Mouse (Mus musculus): ENCODE measurements at regions not wholly inside any gene's neighbourhood (a gene's known extent, or its start where the extent isn't known, plus 50 kb on each side); places are given as distances from the start of the nearest gene placed in this dataset.

- Histone ChIP-seq H3K79me2 (replicated peaks; ENCODE audit: control insufficient read depth, insufficient read depth, low read length) (no peaks in the 10 kb centered on the region), H3K4me1 (ENCODE audit: control insufficient read depth, insufficient read depth, low read length) (no peaks in the 10 kb centered on the region), H3K36me3 (ENCODE audit: control insufficient read depth, insufficient read depth, low read length) (no peaks in the 10 kb centered on the region), H3K27ac (no peak overlapping the region), H3K27me3 (ENCODE audit: control insufficient read depth, insufficient read depth, low read length) (peaks cover 5% of the 10 kb centered on the region), H3K9ac (ENCODE audit: low read depth, low read length) (no peak overlapping the region), H3K4me3 (no peak overlapping the region)
- DNase-seq, result no peak
- TF ChIP-seq EP300 (IDR thresholded peaks at IDR 0.05; ENCODE audit: insufficient read depth, low read depth, low read length) (no peak), POLR2A (IDR thresholded peaks at IDR 0.05; ENCODE audit: insufficient read depth, low read depth, low read length) (no peak), CTCF (IDR thresholded peaks at IDR 0.05) (no peak)
- 46% methylated on average over 6 of the region's 6 CpGs for WGBS
- intact Hi-C loops (cut with DNase I), result no loop called here
These were observed 476.8 kb downstream of the Prss52 start for GRCm38 (mm10) chr14:64580862-64581261.

- H3K36me3 ChIP-seq (ENCODE audit: control insufficient read depth, insufficient read depth, low read length), result no peaks in the 10 kb centered on the region
- TF ChIP-seq EP300 (IDR thresholded peaks at IDR 0.05; ENCODE audit: insufficient read depth, low read depth, low read length), result no peak
- no peak for TF ChIP-seq CTCF (IDR thresholded peaks at IDR 0.05)
- no peak for TF ChIP-seq POLR2A (IDR thresholded peaks at IDR 0.05; ENCODE audit: insufficient read depth, low read depth, low read length)
- WGBS, result 41% methylated on average over 7 of the region's 7 CpGs
- no peak overlapping the region for H3K9ac ChIP-seq (ENCODE audit: low read depth, low read length)
- no peak overlapping the region for H3K4me3 ChIP-seq
- H3K27ac ChIP-seq, result no peak overlapping the region
- intact Hi-C loops (cut with DNase I), result no loop called here
- no peak for DNase-seq
- peaks cover 8% of the 10 kb centered on the region for H3K27me3 ChIP-seq (ENCODE audit: control insufficient read depth, insufficient read depth, low read length)
- H3K4me1 ChIP-seq (ENCODE audit: control insufficient read depth, insufficient read depth, low read length), result no peaks in the 10 kb centered on the region
- no peaks in the 10 kb centered on the region for H3K79me2 ChIP-seq (replicated peaks; ENCODE audit: control insufficient read depth, insufficient read depth, low read length)
These were observed 477.6 kb downstream of the Prss52 start for GRCm38 (mm10) chr14:64581705-64582104.

DNA sequence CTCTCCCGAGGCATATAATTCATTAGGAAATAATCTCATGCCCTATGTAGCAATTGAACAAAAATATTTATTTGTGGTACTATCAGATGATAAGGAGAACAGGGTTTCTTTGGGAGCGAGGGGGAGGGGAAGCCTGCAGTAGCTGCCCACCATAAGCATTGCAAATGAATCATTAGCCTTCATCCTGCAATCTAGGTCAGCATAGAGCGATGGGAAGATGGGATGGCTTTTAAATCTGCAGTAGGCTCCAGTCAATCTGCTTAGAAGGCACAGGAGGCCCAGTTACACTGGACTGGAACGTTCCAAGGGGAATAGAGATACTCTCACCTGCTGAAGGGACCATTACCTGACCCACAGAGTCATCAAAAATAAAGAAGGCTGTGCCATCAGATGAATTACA is 478.7 kb downstream of the Prss52 start:
- H3K27me3 ChIP-seq (ENCODE audit: control insufficient read depth, insufficient read depth, low read length), result peaks cover 15% of the 10 kb centered on the region
- TF ChIP-seq EP300 (IDR thresholded peaks at IDR 0.05; ENCODE audit: insufficient read depth, low read depth, low read length) (no peak), CTCF (IDR thresholded peaks at IDR 0.05) (no peak), POLR2A (IDR thresholded peaks at IDR 0.05; ENCODE audit: insufficient read depth, low read depth, low read length) (no peak)

DNA sequence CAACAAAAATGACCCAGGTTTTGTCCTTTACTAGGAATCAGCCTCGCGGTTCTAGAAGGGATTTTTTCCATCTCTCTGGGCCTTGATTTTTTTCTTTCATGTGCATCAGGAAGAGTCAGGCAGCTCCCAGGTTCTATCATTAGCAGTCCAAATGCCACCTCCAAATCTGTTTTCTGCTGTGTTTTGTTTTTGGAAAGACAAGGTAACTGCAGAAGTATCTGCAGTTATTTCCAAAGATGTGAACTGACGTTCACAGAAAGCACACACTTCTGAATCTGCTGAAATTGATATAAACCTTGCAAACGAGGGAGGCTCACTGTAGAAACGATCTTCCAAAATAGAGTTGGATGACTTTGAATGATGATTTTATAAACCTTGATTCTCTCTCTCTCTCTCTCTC is 480.1 kb downstream of the Prss52 start:
- Histone ChIP-seq H3K36me3 (ENCODE audit: control insufficient read depth, insufficient read depth, low read length) (no peaks in the 10 kb centered on the region), H3K27me3 (ENCODE audit: control insufficient read depth, insufficient read depth, low read length) (peaks cover 19% of the 10 kb centered on the region)
- intact Hi-C loops (cut with DNase I), result no loop called here

More for the DNA sequence above, 478.7 kb downstream of the Prss52 start:
- H3K9ac ChIP-seq (ENCODE audit: low read depth, low read length), result no peak overlapping the region
- 35% methylated on average over 4 of the region's 4 CpGs for WGBS
- DNase-seq, result no peak
- H3K4me1 ChIP-seq (ENCODE audit: control insufficient read depth, insufficient read depth, low read length), result no peaks in the 10 kb centered on the region
- no peaks in the 10 kb centered on the region for H3K36me3 ChIP-seq (ENCODE audit: control insufficient read depth, insufficient read depth, low read length)
- intact Hi-C loops (cut with DNase I), result no loop called here
- no peak overlapping the region for H3K27ac ChIP-seq
- no peaks in the 10 kb centered on the region for H3K79me2 ChIP-seq (replicated peaks; ENCODE audit: control insufficient read depth, insufficient read depth, low read length)
- H3K4me3 ChIP-seq, result no peak overlapping the region

DNA sequence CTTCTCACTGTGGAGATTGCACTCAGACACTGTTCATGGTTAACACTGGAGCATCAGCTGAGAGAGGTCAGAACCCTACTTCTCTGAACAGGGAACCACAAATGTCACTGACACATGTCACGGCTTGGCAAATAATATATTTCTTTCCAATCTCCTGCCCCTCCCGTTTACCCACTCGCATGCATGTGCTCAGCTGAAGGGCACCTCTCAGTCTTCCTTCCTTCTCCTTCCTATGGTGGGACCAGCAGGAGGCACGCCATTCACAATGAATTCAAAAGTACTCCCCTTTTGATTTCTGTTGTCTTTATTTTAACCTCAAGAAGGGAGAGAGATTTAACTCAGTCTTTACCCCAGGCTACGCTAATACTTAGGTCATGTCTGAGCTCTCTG is 481.0 kb downstream of the Prss52 start:
- peaks cover 22% of the 10 kb centered on the region for H3K27me3 ChIP-seq (ENCODE audit: control insufficient read depth, insufficient read depth, low read length)
- H3K79me2 ChIP-seq (replicated peaks; ENCODE audit: control insufficient read depth, insufficient read depth, low read length), result no peaks in the 10 kb centered on the region
- WGBS, result 22% methylated on average over 5 of the region's 5 CpGs
- H3K9ac ChIP-seq (ENCODE audit: low read depth, low read length), result no peak overlapping the region
- no peak for DNase-seq
- no peak overlapping the region for H3K27ac ChIP-seq
- H3K4me1 ChIP-seq (ENCODE audit: control insufficient read depth, insufficient read depth, low read length), result no peaks in the 10 kb centered on the region
- intact Hi-C loops (cut with DNase I), result no loop called here
- H3K36me3 ChIP-seq (ENCODE audit: control insufficient read depth, insufficient read depth, low read length), result no peaks in the 10 kb centered on the region
- TF ChIP-seq POLR2A (IDR thresholded peaks at IDR 0.05; ENCODE audit: insufficient read depth, low read depth, low read length), result no peak
- H3K4me3 ChIP-seq, result no peak overlapping the region

More for the DNA sequence above, 480.1 kb downstream of the Prss52 start:
- WGBS, result 58% methylated on average over 5 of the region's 5 CpGs
- no peak overlapping the region for H3K27ac ChIP-seq
- H3K4me3 ChIP-seq, result no peak overlapping the region
- H3K79me2 ChIP-seq (replicated peaks; ENCODE audit: control insufficient read depth, insufficient read depth, low read length), result no peaks in the 10 kb centered on the region
- no peak for TF ChIP-seq EP300 (IDR thresholded peaks at IDR 0.05; ENCODE audit: insufficient read depth, low read depth, low read length)
- no peak for TF ChIP-seq POLR2A (IDR thresholded peaks at IDR 0.05; ENCODE audit: insufficient read depth, low read depth, low read length)
- TF ChIP-seq CTCF (IDR thresholded peaks at IDR 0.05), result no peak
- no peak for DNase-seq
- no peak overlapping the region for H3K9ac ChIP-seq (ENCODE audit: low read depth, low read length)
- H3K4me1 ChIP-seq (ENCODE audit: control insufficient read depth, insufficient read depth, low read length), result no peaks in the 10 kb centered on the region

DNA sequence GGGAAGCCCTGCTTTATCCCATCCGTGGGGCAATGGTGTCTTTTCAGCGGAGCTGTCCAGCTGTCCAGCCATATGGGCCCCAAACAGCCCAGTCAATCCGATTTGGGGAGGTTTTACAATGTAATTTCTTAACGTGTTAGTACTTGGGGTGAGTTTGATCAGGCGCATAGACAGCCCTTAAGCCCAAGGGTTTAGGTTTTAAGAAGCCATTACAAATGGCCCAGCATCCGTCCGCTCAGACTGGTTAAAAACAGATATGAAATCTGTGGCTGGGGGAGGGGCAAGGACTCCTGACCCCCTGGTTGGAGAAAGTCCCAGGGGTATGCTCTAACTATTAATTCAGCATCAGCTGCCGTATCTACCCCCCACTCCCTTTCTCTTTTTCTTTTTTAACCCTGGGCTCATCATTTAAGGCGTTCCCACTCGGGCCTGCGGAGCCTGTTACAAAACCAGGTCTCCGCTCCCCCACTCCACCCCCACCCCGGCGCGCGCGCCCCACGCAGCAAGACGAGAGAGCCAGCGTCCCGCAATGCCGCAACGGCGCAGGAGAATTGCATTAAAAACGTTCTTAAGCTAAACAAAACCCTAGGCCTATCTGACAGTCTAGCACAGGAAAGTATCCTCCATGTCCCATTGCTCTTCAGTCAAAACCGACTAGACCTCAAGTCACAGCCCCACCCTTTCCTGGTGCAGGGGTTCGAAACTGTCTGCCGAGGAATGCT is 481.5 kb downstream of the Prss52 start:
- TF ChIP-seq CTCF (IDR thresholded peaks at IDR 0.05), result no peak
- no peak for TF ChIP-seq EP300 (IDR thresholded peaks at IDR 0.05; ENCODE audit: insufficient read depth, low read depth, low read length)
- TF ChIP-seq POLR2A (IDR thresholded peaks at IDR 0.05; ENCODE audit: insufficient read depth, low read depth, low read length), result no peak
- intact Hi-C loops (cut with DNase I), result no loop called here
- no peak overlapping the region for H3K27ac ChIP-seq
- H3K79me2 ChIP-seq (replicated peaks; ENCODE audit: control insufficient read depth, insufficient read depth, low read length), result no peaks in the 10 kb centered on the region
- no peaks in the 10 kb centered on the region for H3K4me1 ChIP-seq (ENCODE audit: control insufficient read depth, insufficient read depth, low read length)
- 12% methylated on average over 28 of the region's 28 CpGs for WGBS
- H3K4me3 ChIP-seq, result no peak overlapping the region
- no peak overlapping the region for H3K9ac ChIP-seq (ENCODE audit: low read depth, low read length)
- DNase-seq, result no peak
- no peaks in the 10 kb centered on the region for H3K36me3 ChIP-seq (ENCODE audit: control insufficient read depth, insufficient read depth, low read length)
- peaks cover 25% of the 10 kb centered on the region for H3K27me3 ChIP-seq (ENCODE audit: control insufficient read depth, insufficient read depth, low read length)

Data from heart, adult 2 months (tissue).